Mouse (Mus musculus) kidney, adult 11 months (tissue): ENCODE measurements around the gene Vps18.

Source experiments
- DNase-seq: peaks from one replicate; pipeline ENCODE4 v3.0.0; 2022

Vps18 gene

DNA sequence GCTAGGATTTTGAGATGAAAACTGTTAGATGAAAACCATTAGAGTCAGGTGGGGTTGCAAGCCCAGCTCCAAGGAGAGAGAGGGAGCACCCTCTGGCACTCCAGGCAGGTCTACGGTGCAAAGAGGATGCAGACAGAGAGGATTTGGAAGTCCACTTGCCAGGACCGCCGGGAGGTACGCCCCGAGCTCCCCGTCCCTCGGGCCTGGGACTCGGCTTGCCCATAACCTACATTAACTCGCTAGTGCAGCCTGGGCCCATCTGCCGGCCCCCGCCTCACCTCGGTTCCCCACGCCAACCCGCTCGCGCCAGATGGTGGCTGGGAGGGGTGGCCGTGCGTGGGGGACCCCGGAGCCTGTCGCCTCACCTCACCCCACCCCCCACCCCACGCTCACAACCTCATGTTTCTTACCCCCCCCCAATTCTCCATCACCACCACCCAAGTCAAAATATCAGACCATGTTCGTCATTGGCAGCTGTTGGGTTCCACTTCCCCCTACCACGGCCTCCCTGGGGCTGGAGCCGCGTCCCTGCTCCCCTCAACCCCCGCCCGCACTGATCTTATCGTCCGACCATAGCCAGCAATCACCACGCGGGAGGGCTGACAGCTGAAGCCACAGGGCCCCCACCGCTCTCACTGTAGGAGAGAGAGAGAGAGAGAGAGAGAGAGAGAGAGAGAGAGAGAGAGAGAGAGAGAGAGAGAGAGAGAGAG, 35.5 kb downstream of the Vps18 start:
- DNase-seq: no peak

DNA sequence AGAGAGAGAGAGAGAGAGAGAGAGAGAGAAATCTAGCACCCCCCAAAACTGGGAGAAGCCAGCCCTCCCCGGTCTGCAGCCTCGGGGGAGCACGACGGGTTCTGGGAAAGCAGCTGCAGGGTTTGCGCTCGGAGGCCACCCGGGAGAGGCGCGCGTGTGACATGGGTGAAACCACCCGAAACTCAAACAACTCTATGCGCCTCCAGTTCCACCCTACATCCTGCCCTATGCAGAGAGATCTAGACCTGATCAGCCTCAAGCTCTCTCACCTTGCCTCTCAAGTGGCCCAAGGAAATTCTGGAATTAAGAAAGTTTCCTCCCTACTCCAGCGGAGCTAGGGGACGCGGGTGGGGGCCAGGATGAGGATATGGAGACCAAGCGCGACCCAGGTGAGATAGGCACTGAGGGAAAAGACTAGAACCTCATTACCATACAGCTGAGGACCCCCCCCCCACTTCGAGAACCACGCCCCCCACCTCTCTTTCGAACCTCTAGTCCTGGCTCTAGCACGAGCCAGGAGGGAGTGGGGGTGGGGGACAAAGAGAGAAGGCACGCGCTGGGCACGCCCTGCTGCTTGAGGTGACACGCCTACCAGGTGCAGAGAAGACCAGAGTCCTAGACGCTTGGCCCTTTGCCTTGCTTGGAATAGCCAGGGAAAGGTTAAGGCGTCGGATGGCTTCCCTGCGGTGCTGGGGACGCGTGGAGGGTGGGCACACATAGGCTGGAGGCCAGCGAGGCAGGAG, 36.2 kb downstream of the Vps18 start:
- DNase-seq: peak; percentile 70

DNA sequence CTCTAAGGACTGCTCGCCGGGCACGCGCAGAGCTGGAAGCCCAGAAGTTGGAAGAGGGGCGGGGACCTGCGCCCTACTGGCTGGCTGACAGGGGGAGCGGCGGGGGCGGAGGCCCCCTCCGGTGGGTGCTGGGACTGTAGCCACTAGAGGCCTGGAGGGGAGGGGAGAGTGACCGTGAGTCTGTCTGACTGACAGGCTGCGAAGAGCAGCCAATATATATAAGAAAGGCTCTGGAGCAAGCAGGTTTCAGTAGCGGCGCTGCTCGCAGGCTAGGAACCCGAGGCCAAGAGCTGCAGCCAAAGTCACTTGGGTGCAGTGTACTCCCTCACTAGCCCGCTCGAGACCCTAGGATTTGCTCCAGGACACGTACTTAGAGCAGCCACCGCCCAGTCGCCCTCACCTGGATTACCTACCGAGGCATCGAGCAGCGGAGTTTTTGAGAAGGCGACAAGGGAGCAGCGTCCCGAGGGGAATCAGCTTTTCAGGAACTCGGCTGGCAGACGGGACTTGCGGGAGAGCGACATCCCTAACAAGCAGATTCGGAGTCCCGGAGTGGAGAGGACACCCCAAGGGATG, 37.1 kb downstream of the Vps18 start, which contains the start of gene Dll4:
Dll4 (plus strand) TSS at position 217 of the 576 bp plus-strand sequence.
- DNase-seq: peak; percentile 75

DNA sequence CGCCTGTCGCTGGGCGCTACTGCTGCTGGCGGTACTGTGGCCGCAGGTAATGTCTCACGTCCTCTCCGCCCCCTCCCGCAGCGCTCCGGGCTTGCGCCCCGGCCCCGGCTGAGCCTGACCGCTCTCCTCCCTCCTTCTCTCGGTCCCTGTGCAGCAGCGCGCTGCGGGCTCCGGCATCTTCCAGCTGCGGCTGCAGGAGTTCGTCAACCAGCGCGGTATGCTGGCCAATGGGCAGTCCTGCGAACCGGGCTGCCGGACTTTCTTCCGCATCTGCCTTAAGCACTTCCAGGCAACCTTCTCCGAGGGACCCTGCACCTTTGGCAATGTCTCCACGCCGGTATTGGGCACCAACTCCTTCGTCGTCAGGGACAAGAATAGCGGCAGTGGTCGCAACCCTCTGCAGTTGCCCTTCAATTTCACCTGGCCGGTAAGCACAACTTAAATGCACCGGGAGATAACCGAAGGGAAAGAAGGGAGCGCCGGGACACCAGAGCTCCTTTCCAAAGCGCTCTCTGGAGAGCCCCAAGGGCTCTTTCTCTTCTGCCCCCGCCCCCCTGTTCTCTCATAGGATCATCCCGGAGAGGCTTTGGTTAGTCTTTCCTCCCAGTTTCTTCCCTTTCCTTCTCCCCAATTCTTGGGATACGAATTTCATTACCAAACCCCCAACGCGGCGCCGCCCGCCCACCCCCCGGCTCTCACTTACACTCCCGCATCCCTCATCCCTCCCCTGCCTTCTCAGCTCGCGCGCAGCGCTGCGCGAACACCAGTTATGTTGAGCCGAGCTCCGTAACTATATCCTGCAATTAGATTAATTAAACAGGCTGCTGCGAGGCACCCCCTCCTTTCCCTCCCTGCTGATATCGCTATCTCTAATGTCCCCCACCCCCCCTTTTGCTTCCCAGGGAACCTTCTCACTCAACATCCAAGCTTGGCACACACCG, 37.9 kb downstream of the Vps18 start:
- DNase-seq: no peak

DNA sequence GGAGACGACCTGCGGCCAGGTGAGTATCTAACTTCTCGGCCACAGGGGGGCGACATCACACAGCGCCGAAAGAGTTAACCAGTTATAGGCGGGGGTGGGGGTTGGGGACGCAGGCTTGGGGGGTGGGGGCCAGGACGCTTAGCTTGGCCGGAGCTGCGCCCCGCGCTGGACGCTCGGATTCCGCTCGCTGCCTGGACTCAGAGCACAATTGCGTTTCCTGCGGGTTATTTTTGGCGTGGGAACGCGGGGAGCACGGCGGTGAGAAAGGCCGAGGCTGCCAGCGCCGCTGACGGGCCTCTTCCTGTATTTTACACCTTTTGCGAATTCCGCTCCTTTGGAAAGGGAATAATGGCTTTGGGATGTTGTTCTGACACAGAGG, 38.6 kb downstream of the Vps18 start:
- peak; percentile 72 for DNase-seq

DNA sequence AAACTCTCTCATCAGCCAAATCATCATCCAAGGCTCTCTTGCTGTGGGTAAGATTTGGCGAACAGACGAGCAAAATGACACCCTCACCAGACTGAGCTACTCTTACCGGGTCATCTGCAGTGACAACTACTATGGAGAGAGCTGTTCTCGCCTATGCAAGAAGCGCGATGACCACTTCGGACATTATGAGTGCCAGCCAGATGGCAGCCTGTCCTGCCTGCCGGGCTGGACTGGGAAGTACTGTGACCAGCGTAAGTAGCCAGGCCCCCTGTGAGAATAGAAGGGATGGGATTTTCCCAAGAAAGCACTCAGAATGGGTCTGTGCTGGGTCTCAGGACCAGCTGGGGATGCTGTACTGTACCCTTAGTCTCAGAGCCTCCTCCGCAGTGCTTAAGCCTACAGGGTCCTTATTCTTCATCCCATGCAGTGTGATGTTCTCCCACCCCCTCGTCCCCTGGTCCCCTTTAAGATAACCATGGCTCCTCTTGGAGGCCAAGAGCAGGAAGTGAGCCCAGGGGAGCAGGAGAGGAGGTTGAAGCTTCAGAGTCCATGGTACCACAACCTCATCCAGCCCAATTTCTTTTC, 39.5 kb downstream of the Vps18 start:
- DNase-seq: no peak

DNA sequence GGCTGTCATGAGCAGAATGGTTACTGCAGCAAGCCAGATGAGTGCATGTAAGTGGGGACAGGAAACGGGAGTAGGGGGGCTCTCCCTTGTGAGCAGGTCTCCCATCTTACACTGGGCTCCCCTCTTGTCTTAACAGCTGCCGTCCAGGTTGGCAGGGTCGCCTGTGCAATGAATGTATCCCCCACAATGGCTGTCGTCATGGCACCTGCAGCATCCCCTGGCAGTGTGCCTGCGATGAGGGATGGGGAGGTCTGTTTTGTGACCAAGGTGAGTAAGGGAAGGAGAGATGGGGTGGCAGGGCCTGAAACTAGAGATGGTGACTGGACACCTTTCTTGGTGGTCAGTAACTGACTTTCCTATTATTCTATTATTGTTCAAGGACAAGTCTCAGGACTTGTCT, 40.0 kb downstream of the Vps18 start:
- DNase-seq: no peak

DNA sequence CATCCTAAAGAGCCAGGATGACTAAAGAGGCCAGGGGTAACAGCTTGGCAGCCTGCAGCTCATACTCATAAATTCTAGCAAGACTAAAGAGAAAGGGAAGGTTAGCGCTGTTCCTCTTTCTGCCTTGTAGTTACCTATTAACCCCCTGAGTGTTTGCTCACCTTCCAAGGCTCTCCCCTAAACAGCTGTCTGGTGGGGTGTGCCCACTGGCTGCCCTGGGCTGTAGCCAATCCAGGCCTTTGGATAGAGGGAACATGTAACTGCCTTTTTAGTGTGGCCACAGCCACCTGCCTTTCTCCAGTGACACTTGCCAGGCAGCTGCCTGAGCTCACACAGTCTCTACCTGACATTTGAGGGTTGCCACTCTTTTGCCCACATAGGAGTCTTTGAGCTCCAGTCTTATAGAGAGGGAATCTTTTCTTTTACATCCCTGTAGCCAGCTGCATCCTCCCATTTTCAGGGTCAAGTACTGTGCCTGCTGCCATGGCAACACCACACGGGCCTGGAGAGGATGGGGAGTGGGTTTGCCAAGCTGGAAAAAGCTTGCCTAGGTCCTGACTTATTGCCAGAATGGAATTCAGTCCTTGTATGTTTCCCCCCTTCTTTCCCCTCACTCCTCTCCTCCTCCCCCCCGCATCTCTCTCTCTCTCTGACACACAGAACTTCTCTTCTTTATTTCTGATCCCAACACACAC, 40.7 kb downstream of the Vps18 start:
- DNase-seq: no peak

DNA sequence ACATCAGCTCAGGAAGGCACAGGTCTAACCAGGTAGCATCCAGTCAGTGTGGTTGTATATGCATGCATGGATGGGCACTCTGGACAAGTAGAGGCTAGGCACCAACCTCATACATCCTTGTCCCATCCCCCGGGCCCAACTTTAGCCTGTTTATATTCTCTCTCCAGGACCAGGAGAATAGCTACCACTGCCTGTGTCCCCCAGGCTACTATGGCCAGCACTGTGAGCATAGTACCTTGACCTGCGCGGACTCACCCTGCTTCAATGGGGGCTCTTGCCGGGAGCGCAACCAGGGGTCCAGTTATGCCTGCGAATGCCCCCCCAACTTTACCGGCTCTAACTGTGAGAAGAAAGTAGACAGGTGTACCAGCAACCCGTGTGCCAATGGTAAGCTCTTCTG, 42.3 kb downstream of the Vps18 start:
- DNase-seq: no peak

DNA sequence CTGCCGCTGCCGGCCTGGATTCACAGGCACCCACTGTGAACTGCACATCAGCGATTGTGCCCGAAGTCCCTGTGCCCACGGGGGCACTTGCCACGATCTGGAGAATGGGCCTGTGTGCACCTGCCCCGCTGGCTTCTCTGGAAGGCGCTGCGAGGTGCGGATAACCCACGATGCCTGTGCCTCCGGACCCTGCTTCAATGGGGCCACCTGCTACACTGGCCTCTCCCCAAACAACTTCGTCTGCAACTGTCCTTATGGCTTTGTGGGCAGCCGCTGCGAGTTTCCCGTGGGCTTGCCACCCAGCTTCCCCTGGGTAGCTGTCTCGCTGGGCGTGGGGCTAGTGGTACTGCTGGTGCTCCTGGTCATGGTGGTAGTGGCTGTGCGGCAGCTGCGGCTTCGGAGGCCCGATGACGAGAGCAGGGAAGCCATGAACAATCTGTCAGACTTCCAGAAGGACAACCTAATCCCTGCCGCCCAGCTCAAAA, 43.7 kb downstream of the Vps18 start:
- DNase-seq: no peak

DNA sequence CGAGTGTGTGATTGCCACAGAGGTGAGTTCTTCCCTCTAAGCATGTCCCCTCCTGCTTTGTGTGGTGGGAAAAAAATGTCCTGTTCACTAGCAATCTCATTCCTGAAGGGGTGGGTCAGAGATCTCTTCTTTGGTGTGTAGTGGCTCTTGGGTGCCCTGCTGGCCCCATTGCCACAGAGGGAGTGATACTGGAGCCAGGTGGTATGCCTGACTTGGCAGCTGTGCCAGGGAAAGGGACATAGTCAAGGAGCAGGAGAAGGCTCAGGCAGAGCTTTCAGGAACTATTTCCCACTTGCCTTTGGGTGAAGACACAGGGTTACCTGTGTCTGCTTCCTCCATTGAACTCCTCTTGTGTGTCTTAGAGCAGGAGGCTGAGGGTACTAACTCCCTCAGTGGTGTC, 45.6 kb downstream of the Vps18 start:
- no peak for DNase-seq

DNA sequence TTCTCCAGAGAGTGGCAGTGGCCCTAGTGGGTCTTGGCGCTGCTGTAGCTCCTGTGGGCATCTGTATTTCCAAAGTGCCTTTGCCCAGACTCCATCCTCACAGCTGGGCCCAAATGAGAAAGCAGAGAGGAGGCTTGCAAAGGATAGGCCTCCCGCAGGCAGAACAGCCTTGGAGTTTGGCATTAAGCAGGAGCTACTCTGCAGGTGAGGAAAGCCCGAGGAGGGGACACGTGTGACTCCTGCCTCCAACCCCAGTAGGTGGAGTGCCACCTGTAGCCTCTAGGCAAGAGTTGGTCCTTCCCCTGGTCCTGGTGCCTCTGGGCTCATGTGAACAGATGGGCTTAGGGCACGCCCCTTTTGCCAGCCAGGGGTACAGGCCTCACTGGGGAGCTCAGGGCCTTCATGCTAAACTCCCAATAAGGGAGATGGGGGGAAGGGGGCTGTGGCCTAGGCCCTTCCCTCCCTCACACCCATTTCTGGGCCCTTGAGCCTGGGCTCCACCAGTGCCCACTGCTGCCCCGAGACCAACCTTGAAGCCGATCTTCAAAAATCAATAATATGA, 46.5 kb downstream of the Vps18 start:
- no peak for DNase-seq

DNA sequence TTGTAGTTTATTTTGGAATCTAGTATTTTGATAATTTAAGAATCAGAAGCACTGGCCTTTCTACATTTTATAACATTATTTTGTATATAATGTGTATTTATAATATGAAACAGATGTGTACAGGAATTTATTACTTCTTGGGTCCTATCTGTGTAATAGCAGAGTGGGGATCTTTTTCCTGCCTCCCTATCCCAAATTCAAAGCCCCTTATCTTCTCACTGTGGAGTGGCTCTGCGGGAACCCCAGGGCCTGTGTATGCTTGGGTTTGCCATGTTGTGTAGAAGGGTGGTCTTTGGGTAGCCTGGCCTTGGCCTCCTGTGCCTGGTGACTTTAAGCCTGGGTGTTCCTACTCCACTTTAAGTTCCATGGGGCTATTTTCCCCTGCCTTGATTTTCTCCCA, 47.0 kb downstream of the Vps18 start:
- no peak for DNase-seq

DNA sequence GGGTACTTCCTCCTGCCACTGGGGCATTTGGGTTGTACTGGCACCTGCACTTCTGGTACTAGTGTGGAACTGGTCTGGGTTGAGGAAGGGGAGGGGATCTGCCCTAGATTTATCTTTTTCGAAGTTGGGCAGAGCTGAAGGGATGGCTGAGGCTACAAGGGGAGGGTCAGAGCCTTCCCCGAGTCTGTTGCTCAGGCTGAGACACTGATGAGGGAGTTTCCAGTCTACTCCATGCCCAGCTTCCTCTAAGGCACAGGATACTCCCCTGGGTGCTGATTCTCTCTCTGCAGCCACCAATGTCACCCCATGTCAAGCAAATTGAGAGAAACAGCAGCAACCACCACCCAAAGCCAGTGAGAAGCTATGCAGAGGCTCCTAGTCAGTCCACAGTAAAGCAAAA, 47.5 kb downstream of the Vps18 start:
- no peak for DNase-seq

DNA sequence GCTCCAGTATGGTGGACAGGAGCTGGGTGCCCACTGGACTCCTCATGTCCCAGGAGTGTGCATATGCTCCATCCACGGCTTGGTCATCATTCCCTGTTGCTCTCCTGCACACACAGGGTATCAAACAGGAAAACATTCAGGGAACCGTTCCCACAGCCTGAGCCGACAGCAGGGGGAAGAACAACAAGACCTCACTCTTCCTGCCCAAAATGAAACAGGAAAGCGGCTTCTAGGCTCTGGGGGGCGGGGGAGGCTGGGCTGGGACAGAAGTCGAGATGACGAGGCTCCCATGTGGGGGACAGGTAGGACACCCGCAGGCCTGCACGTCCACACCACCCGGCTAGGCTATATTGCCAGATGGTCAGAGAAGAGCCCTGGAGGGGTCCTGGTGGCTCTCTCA, 47.9 kb downstream of the Vps18 start:
- DNase-seq: no peak

DNA sequence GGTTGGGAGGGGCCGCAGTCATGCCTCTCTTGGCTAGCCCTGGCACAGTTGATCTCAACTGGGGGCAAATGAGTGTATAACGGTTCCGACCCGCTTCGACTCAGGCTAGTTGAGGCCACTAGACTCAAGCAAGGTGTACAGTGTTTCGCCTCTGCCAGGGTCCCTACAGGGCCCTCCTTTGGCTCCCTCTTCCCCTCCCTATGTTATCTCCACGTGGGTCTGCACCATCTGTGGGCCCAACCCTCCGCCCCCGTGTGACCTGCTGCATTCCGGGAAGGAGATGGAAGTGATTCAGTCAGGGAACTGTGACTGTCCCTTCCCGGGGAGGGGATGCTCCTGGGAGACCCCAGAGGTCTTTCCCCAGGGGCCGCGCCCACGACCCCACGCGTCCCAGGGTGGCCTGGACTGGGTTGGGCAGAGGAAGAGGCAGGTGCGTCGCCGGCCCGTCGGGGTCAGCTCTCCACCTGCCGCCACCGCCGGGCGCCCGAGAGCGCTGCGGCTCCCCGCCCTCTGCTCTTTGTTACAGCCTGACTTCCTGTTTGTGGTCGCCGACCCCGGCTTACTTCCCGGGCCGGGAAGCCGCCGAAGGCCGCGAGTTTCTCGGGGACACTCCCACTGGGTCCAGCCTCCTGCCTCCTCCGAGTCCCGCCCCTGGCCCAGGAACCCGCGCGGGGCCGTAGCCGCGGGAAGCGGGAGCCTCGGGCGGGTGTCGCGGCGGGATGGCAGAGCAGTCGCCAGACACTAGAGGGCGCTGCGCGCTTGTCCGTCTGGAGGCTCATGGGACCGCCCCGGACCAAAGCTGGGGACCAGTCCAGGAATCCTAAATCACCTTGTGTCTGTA, 49.1 kb downstream of the Vps18 start:
- DNase-seq: peak; percentile 87

DNA sequence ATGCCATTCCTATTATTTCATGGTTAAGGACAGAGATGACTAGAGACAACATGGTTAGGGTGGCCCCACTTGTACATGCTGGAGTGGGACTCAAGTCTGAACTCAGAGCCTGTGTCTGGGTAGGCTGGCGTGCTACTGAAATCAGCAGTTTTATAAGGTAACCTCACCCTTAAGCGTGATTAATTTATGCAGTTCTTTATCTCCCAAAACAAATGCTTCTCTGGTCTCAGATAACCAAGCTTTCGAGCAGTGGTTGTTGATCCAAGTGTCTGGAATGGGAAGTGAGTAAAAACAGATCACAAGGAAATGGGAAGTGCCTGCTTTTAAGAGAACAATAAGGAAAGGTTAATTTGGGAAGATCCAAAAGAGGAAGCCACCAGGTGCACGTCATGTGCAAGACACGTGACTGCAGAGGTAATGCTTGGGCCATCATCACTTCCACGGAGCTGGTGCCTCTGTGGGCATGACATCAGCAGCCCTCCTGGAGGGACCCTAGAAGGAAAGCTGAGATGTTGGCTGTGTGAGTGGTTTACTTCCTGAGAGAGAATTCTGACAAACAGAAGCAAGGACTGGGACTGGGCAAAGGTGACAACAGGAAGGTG, 56.1 kb downstream of the Vps18 start:
- no peak for DNase-seq
